Mouse (Mus musculus): ENCODE results near the gene Sh3tc1. TPM values are rescaled to one million over a fixed set of nuclear protein-coding genes. Genes with fewer than 3 reads are reported as not detected.
A peak's percentile ranks its signal among the peaks of the same experiment; 100 is the strongest.

Sh3tc1 gene
- 2.8 and 3.2 TPM in 2 replicates for polyA plus RNA-seq (2015; fragmentation: Nextera tagmentation; extraction: Ambion mirVana)

DNA sequence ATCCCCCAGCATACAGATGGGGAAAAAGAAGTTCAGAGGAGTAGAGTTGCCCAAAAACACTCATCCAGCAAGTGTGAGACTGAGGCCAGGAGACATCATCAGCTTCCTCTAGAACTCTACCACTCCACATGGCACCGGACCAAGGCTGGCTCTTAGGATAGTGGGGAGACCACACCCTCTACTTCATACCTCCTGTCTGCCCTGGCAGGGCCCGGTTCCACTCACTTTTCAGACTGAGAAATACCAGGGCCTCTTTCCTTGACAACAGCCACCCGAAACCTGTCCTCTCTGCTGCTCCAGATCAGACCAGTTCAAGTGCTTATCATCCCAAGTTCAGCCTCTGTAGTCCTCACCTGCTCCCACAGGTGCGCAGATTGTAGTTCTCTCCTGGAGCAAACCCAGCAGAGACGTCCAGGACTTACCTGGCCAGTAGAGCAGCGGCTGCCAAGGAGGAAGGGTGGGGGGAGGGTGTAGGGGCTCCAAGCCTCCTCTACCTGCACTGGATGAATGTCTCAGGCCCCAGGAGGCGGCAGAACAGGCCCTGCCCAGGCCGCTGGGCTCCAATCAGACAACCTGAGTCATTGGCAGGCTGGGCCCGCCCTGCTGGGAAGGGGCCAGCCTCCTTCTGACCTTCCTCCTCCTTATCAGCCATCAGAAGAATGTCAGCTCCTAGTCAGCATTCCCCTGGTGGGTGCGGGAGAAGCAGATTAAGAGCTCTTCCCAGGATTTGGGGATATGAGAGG, at the start of gene Sh3tc1:
Gene Sh3tc1, minus strand, starts transcription at position 452 of the 743 bp plus-strand sequence.
- peak; percentile 85 for DNase-seq (ENCODE audit: low spot score)
- peak; percentile 91 for ATAC-seq (ENCODE audit: low FRiP score, low TSS enrichment)
- WGBS = 19% methylated on average over 9 of the region's 10 CpGs
- H3K36me3 ChIP-seq (ENCODE audit: control insufficient read depth, insufficient read depth, low read length) = no peaks in the 10 kb centered on the region
- no peaks in the 10 kb centered on the region for H3K27me3 ChIP-seq (ENCODE audit: control insufficient read depth, insufficient read depth, low read length)
- TF ChIP-seq EP300 (optimal IDR thresholded peaks at IDR 0.05) (no peak), CTCF (IDR thresholded peaks at IDR 0.05; ENCODE audit: low read depth) (0 out of 2 replicates have a peak, but pooled peaks have one; percentile 3)
- H3K4me1 ChIP-seq (replicated peaks; ENCODE audit: control insufficient read depth, insufficient read depth) = peaks cover 3% of the 10 kb centered on the region; the same call in 1 of the 2 replicates
- peak within 1 kb of the TSS; percentile 79 for H3K27ac ChIP-seq (replicated peaks)
- no peak within 1 kb of the TSS for H3K9ac ChIP-seq (ENCODE audit: low read length)
- H3K4me3 ChIP-seq (ENCODE audit: low read depth, low read length) = no peak within 1 kb of the TSS
- no peaks in the 10 kb centered on the region for H3K9me3 ChIP-seq (ENCODE audit: control insufficient read depth, low read length)
- H3K4me2 ChIP-seq (replicated peaks; ENCODE audit: low read depth) = 0 out of 2 replicates have a peak within 1 kb of the TSS, but pooled peaks have one; percentile 0

DNA sequence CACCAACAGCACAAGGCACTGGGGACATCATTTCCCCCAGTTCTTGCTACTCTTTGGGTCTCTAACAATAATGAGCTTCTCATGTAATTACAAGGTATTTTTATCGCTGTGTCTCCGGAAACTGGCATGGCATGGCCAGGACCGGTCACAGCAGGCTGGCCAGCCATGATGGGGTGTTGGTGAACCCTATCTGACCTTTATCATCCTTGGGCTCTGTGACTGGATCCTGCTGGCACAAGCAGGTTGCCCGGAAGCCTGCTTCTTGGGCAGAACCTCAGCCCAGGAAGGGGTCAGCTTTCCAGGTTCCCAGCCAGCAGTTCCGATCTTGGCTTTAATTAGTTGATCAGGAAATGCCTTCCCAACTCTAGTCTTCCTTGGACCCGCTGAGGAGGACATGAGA, 48.9 kb upstream of the Sh3tc1 start:
- H3K36me3 ChIP-seq (ENCODE audit: control insufficient read depth, insufficient read depth, low read length) = no peaks in the 10 kb centered on the region
- no peak overlapping the region for H3K4me2 ChIP-seq (replicated peaks; ENCODE audit: low read depth)
- DNase-seq (ENCODE audit: low spot score) = no peak
- no peak overlapping the region for H3K27ac ChIP-seq (replicated peaks)
- no peak overlapping the region for H3K9ac ChIP-seq (ENCODE audit: low read length)
- no peak for TF ChIP-seq EP300 (optimal IDR thresholded peaks at IDR 0.05)
- ATAC-seq (ENCODE audit: low FRiP score, low TSS enrichment) = no peak
- no peaks in the 10 kb centered on the region for H3K27me3 ChIP-seq (ENCODE audit: control insufficient read depth, insufficient read depth, low read length)
- H3K4me3 ChIP-seq (ENCODE audit: low read depth, low read length) = no peak overlapping the region
- no peaks in the 10 kb centered on the region for H3K9me3 ChIP-seq (ENCODE audit: control insufficient read depth, low read length)
- H3K4me1 ChIP-seq (replicated peaks; ENCODE audit: control insufficient read depth, insufficient read depth) = no peaks in the 10 kb centered on the region
- 77% methylated on average over 6 of the region's 6 CpGs for WGBS

DNA sequence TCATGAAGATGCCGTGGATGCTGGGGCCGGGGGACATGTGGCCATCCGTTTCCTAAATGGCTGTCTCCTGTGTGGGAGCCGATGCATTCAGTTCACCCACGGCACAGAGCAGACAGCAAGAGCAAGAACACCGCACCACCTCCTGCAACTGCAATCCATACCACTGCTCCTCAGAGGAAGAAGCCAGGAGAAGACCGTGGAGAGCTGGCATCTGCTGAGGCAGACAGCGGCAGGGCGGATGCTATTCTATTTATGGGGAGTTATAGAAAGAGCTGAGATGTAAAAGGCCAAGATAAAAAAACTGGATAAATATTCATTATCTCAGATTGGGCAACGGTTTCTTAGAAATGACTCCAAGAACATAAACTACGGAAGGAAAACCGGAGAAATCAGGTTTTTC, 48.1 kb upstream of the Sh3tc1 start:
- Histone ChIP-seq H3K27ac (replicated peaks) (no peak overlapping the region), H3K9me3 (ENCODE audit: control insufficient read depth, low read length) (no peaks in the 10 kb centered on the region), H3K4me2 (replicated peaks; ENCODE audit: low read depth) (no peak overlapping the region), H3K4me3 (ENCODE audit: low read depth, low read length) (no peak overlapping the region), H3K27me3 (ENCODE audit: control insufficient read depth, insufficient read depth, low read length) (no peaks in the 10 kb centered on the region), H3K36me3 (ENCODE audit: control insufficient read depth, insufficient read depth, low read length) (no peaks in the 10 kb centered on the region), H3K4me1 (replicated peaks; ENCODE audit: control insufficient read depth, insufficient read depth) (no peaks in the 10 kb centered on the region), H3K9ac (ENCODE audit: low read length) (no peak overlapping the region)
- no peak for TF ChIP-seq EP300 (optimal IDR thresholded peaks at IDR 0.05)
- TF ChIP-seq CTCF (IDR thresholded peaks at IDR 0.05; ENCODE audit: low read depth) = no peak
- DNase-seq (ENCODE audit: low spot score) (no peak), ATAC-seq (ENCODE audit: low FRiP score, low TSS enrichment) (no peak)
- 84% methylated on average over 12 of the region's 12 CpGs for whole genome bisulfite sequencing

DNA sequence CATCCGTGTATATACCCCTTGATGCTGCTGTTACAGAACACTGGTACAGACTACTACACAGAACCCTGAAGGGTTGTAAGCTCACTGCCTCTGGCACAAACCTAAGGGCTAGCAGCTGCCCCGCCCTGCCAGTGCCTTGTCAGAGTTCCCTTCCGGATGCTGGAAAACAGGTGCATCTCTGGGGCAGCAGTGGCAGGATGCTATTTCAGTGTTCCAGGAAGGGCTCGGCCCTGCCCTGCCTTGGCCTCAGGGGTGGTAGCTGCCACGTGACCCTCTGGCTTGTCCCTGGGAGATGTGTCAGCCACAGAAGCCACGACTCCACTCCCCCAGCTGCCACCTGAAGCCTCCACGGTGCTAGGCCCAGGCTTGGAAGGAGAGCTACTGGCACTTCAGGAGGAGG, 46.1 kb upstream of the Sh3tc1 start:
- Histone ChIP-seq H3K9ac (ENCODE audit: low read length) (no peak overlapping the region), H3K4me2 (replicated peaks; ENCODE audit: low read depth) (no peak overlapping the region)

DNA sequence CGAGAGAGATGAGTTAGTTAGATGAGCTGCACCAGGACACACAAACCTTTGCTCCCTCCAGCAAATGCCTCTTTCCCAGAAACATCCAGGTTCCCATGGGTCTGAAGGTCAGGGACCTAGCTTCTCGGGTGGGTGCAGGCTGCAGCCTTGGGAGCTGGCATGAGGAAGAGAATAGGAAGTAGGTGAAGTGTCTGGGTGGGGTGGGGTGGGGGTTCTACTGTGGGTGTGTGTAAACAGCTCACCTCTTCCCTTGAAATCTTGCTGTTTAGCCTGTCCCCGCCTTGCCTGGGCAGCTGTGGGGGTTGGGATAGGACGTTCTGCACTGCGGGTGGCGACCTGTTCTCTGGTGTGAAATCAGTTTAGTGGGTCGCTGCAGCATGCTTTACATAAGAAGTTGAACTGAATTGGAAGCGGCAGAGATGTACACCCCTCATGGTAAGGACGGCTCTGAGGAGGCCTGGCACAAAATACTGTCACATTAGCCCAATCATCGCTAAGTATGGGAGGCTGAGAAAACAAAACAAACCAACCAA, 42.9 kb upstream of the Sh3tc1 start:
- H3K27ac ChIP-seq (replicated peaks) = no peak overlapping the region
- no peaks in the 10 kb centered on the region for H3K27me3 ChIP-seq (ENCODE audit: control insufficient read depth, insufficient read depth, low read length)
- H3K36me3 ChIP-seq (ENCODE audit: control insufficient read depth, insufficient read depth, low read length) = no peaks in the 10 kb centered on the region
- 45% methylated on average over 10 of the region's 10 CpGs for WGBS
- no peak overlapping the region for H3K4me2 ChIP-seq (replicated peaks; ENCODE audit: low read depth)
- ATAC-seq (ENCODE audit: low FRiP score, low TSS enrichment) (no peak), DNase-seq (ENCODE audit: low spot score) (no peak)
- no peaks in the 10 kb centered on the region for H3K9me3 ChIP-seq (ENCODE audit: control insufficient read depth, low read length)
- TF ChIP-seq CTCF (IDR thresholded peaks at IDR 0.05; ENCODE audit: low read depth) (no peak), EP300 (optimal IDR thresholded peaks at IDR 0.05) (no peak)
- H3K4me3 ChIP-seq (ENCODE audit: low read depth, low read length) = no peak overlapping the region
- H3K9ac ChIP-seq (ENCODE audit: low read length) = no peak overlapping the region
- no peaks in the 10 kb centered on the region for H3K4me1 ChIP-seq (replicated peaks; ENCODE audit: control insufficient read depth, insufficient read depth)

More for the DNA sequence above, 46.1 kb upstream of the Sh3tc1 start:
- no peaks in the 10 kb centered on the region for H3K27me3 ChIP-seq (ENCODE audit: control insufficient read depth, insufficient read depth, low read length)
- 64% methylated on average over 7 of the region's 7 CpGs for WGBS
- no peaks in the 10 kb centered on the region for H3K36me3 ChIP-seq (ENCODE audit: control insufficient read depth, insufficient read depth, low read length)
- H3K4me3 ChIP-seq (ENCODE audit: low read depth, low read length) = no peak overlapping the region
- no peak for DNase-seq (ENCODE audit: low spot score)
- H3K9me3 ChIP-seq (ENCODE audit: control insufficient read depth, low read length) = no peaks in the 10 kb centered on the region
- ATAC-seq (ENCODE audit: low FRiP score, low TSS enrichment) = no peak
- no peak overlapping the region for H3K27ac ChIP-seq (replicated peaks)
- no peaks in the 10 kb centered on the region for H3K4me1 ChIP-seq (replicated peaks; ENCODE audit: control insufficient read depth, insufficient read depth)
- TF ChIP-seq CTCF (IDR thresholded peaks at IDR 0.05; ENCODE audit: low read depth) = no peak
- TF ChIP-seq EP300 (optimal IDR thresholded peaks at IDR 0.05) = no peak

DNA sequence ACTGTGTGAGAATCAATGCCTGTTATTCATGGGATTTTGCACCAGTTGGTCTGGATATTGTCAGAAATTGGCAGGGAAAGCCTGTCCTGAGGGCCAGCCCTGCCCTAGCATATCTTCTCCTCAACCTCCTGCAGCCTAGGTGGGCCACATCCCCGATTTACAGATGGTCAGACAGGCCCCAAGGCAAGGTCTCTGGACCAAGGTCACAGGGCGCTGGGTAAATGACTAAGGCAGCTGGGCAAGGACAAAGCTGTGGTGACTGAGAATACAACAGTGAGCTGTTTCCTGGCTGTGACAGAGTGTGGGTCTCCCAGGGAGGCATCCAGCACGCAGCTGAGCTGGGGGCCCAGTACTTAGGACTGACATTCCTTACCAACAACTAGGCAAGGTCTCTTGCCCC, 41.3 kb upstream of the Sh3tc1 start:
- Histone ChIP-seq H3K4me2 (replicated peaks; ENCODE audit: low read depth) (no peak overlapping the region), H3K27ac (replicated peaks) (no peak overlapping the region), H3K27me3 (ENCODE audit: control insufficient read depth, insufficient read depth, low read length) (no peaks in the 10 kb centered on the region), H3K9ac (ENCODE audit: low read length) (no peak overlapping the region), H3K36me3 (ENCODE audit: control insufficient read depth, insufficient read depth, low read length) (no peaks in the 10 kb centered on the region), H3K9me3 (ENCODE audit: control insufficient read depth, low read length) (no peaks in the 10 kb centered on the region), H3K4me3 (ENCODE audit: low read depth, low read length) (no peak overlapping the region), H3K4me1 (replicated peaks; ENCODE audit: control insufficient read depth, insufficient read depth) (no peaks in the 10 kb centered on the region)
- no peak for ATAC-seq (ENCODE audit: low FRiP score, low TSS enrichment)
- WGBS = 63% methylated on average over 3 of the region's 3 CpGs
- DNase-seq (ENCODE audit: low spot score) = no peak
- TF ChIP-seq CTCF (IDR thresholded peaks at IDR 0.05; ENCODE audit: low read depth) (no peak), EP300 (optimal IDR thresholded peaks at IDR 0.05) (no peak)

Measured in stomach, postnatal 0 days (tissue).